Mouse (Mus musculus) heart, postnatal 0 days (tissue): Measurements from ENCODE around the gene Tnip2. TPM values are rescaled to one million over a fixed set of nuclear protein-coding genes. Genes with fewer than 3 reads are reported as not detected.
A peak's percentile ranks its signal among the peaks of the same experiment; 100 is the strongest.

ENCODE experiments used
- ATAC-seq: fragments of 200-750 bp; cut with Nextera tagmentation; 2 replicates; pipeline ENCODE4 v1.8.0; 2017; ENCODE audit warnings: low read depth, moderate number of reproducible peaks, moderate library complexity; ENCODE audit not compliant: insufficient read depth
- DNase-seq: peaks from one replicate; pipeline ENCODE4 v3.0.0-alpha.2; 2016; ENCODE audit warnings: low spot score
- H3K27ac ChIP-seq: fragments of 300-500 bp; sonication (generic); 2 replicates; pipeline ENCODE4 v1.5.1; 2014; ENCODE audit warnings: low read depth, mild to moderate bottlenecking
- H3K27me3 ChIP-seq: fragments of 300-500 bp; sonication (generic); 2 replicates; pipeline ENCODE4 v1.6.1; 2014; ENCODE audit warnings: low read length, mixed read lengths; ENCODE audit not compliant: control insufficient read depth, insufficient read depth
- H3K36me3 ChIP-seq: fragments of 300-500 bp; sonication (generic); replicated peaks from 2 replicates; pipeline ENCODE4 v1.6.1; 2014; ENCODE audit warnings: low read length, mixed read lengths; ENCODE audit not compliant: control insufficient read depth, insufficient read depth
- H3K4me1 ChIP-seq: fragments of 300-500 bp; sonication (generic); 2 replicates; pipeline ENCODE4 v1.6.1; 2014; ENCODE audit warnings: antibody characterized with exemption; ENCODE audit not compliant: control insufficient read depth, insufficient read depth
- H3K4me2 ChIP-seq: fragments of 300-500 bp; sonication (generic); 2 replicates; pipeline ENCODE4 v1.6.1; 2014; ENCODE audit warnings: low read depth, mild to moderate bottlenecking, low read length, moderate library complexity
- H3K4me3 ChIP-seq: fragments of 300-500 bp; sonication (generic); 2 replicates; pipeline ENCODE4 v1.5.1; 2014; ENCODE audit warnings: low read depth, low read length
- H3K9ac ChIP-seq: fragments of 300-500 bp; sonication (generic); replicated peaks from 2 replicates; pipeline ENCODE4 v1.6.1; 2014; ENCODE audit warnings: low read depth, low read length, mixed read lengths
- H3K9me3 ChIP-seq: fragments of 300-500 bp; sonication (generic); replicated peaks from 2 replicates; pipeline ENCODE4 v1.6.1; 2016; ENCODE audit warnings: low read length; ENCODE audit not compliant: control insufficient read depth
- CTCF ChIP-seq: IDR thresholded peaks from 2 replicates; pipeline ENCODE4 v1.5.1; 2016; ENCODE audit warnings: antibody characterized with exemption, control low read depth, low read depth
- EP300 ChIP-seq: IDR thresholded peaks from 2 replicates; pipeline ENCODE4 v1.6.1; 2016; ENCODE audit warnings: antibody characterized with exemption, low read depth
- WGBS: fragments of 180-500 bp; shearing (Covaris S2); extraction: QIAGEN DNeasy Blood & Tissue Kit; methylation state at CpG from one replicate; pipeline ENCODE4 v1.1.7; 2014; 5-methylcytosine and 5-hydroxymethylcytosine counted together
- polyA plus RNA-seq: library from polyadenylated mRNA; unstranded; fragments of >200 nt; fragmentation: Nextera tagmentation; extraction: Ambion mirVana; gene quantifications from 2 replicates; pipeline ENCODE4 v1.2.1, GENCODE M21; 2015
- total RNA-seq: library from RNA; depleted of rRNA; stranded (reverse); fragments of >200 nt; gene quantifications from 2 replicates; pipeline ENCODE4 v1.2.3, GENCODE M21; 2014; ENCODE audit warnings: low replicate concordance; rRNA removed

Gene Tnip2
- total and polyA plus RNA-seq, 2 experiments from 2014 or later: 11.9 TPM

- H3K9ac ChIP-seq: no peak overlapping the region
- H3K27me3 ChIP-seq: no peaks in the 10 kb centered on the region
- H3K9me3 ChIP-seq: no peaks in the 10 kb centered on the region
- H3K36me3 ChIP-seq: peaks cover 88% of the 10 kb centered on the region
- TF ChIP-seq EP300 (no peak), CTCF (no peak)
- ATAC-seq: no peak
- 95% methylated on average over 4 of the region's 4 CpGs for WGBS
- no peak overlapping the region for H3K27ac ChIP-seq
- H3K4me1 ChIP-seq: no peaks in the 10 kb centered on the region
- no peak overlapping the region for H3K4me2 ChIP-seq
- no peak overlapping the region for H3K4me3 ChIP-seq
- DNase-seq: no peak
Measured at GRCm38 (mm10) chr5:34461294-34461693, 52.5 kb downstream of the Tnip2 start.

GRCm38 (mm10) chr5:34458994-34459393, 54.8 kb downstream of the Tnip2 start:
- ATAC-seq: no peak
- DNase-seq: no peak
- peaks cover 84% of the 10 kb centered on the region for H3K36me3 ChIP-seq
- WGBS: 91% methylated on average over 1 of the region's 1 CpGs
- H3K4me2 ChIP-seq: no peak overlapping the region
- no peak overlapping the region for H3K4me3 ChIP-seq
- no peak overlapping the region for H3K27ac ChIP-seq
- no peaks in the 10 kb centered on the region for H3K9me3 ChIP-seq
- no peaks in the 10 kb centered on the region for H3K27me3 ChIP-seq
- no peaks in the 10 kb centered on the region for H3K4me1 ChIP-seq
- H3K9ac ChIP-seq: no peak overlapping the region
- TF ChIP-seq EP300: no peak
- no peak for TF ChIP-seq CTCF

- no peak for DNase-seq
- Histone ChIP-seq H3K4me2 (no peak overlapping the region), H3K36me3 (peaks cover 61% of the 10 kb centered on the region), H3K27me3 (no peaks in the 10 kb centered on the region), H3K4me3 (no peak overlapping the region), H3K27ac (no peak overlapping the region), H3K9me3 (no peaks in the 10 kb centered on the region), H3K4me1 (no peaks in the 10 kb centered on the region), H3K9ac (no peak overlapping the region)
- 41% methylated on average over 9 of the region's 9 CpGs for whole genome bisulfite sequencing
- ATAC-seq: peak; percentile 69
- TF ChIP-seq EP300 (no peak), CTCF (no peak)
Measured at GRCm38 (mm10) chr5:34446207-34446606, 67.6 kb downstream of the Tnip2 start.

Other genes with a start within 250 kb of the Tnip2 start
- 0.04 and 0.89 TPM in 2 replicates for gene Zfyve28, start 225.5 kb downstream of the Tnip2 start, total RNA-seq
- 0.16 and 0.19 TPM in 2 replicates for gene Zfyve28, start 225.5 kb downstream of the Tnip2 start, polyA plus RNA-seq
- gene Cfap99, start 225.4 kb downstream of the Tnip2 start, total RNA-seq: not detected in 2 replicates
- gene Cfap99, start 225.4 kb downstream of the Tnip2 start, polyA plus RNA-seq: not detected in 2 replicates
- 82.5 and 85.8 TPM in 2 replicates for gene Rnf4, start 177.7 kb downstream of the Tnip2 start, total RNA-seq
- gene Rnf4, start 177.7 kb downstream of the Tnip2 start, polyA plus RNA-seq: 55.3 and 61.1 TPM in 2 replicates
- gene Fam193a, start 144.1 kb downstream of the Tnip2 start, total RNA-seq: 31.0 and 44.3 TPM in 2 replicates
- gene Fam193a, start 144.1 kb downstream of the Tnip2 start, polyA plus RNA-seq: 5.4 TPM in 2 replicates
- 5.3 and 8.2 TPM in 2 replicates for gene Sh3bp2, start 11.8 kb upstream of the Tnip2 start, total RNA-seq
- 1.5 and 1.6 TPM in 2 replicates for gene Sh3bp2, start 11.8 kb upstream of the Tnip2 start, polyA plus RNA-seq
- 203 and 246 TPM in 2 replicates for gene Add1, start 59.7 kb upstream of the Tnip2 start, total RNA-seq
- 100 and 104 TPM in 2 replicates for gene Add1, start 59.7 kb upstream of the Tnip2 start, polyA plus RNA-seq
- 31.0 and 45.7 TPM in 2 replicates for gene Mfsd10, start 123.2 kb upstream of the Tnip2 start, total RNA-seq
- 29.9 and 30.4 TPM in 2 replicates for gene Mfsd10, start 123.2 kb upstream of the Tnip2 start, polyA plus RNA-seq
- gene Nop14, start 146.2 kb upstream of the Tnip2 start, total RNA-seq: 1.2 and 66.6 TPM in 2 replicates
- 10.6 and 11.1 TPM in 2 replicates for gene Nop14, start 146.2 kb upstream of the Tnip2 start, polyA plus RNA-seq
- gene Grk4, start 146.4 kb upstream of the Tnip2 start, total RNA-seq: 2.0 TPM in 1 of 2 replicates, not detected in the other
- gene Grk4, start 146.4 kb upstream of the Tnip2 start, polyA plus RNA-seq: 1.4 and 2.7 TPM in 2 replicates
- gene Htt, start 247.7 kb upstream of the Tnip2 start, total RNA-seq: 16.1 and 16.9 TPM in 2 replicates
- gene Htt, start 247.7 kb upstream of the Tnip2 start, polyA plus RNA-seq: 2.3 and 2.5 TPM in 2 replicates